Mouse (Mus musculus) embryonic fibroblast, embryonic 13.5 days (primary cell): ENCODE data around the gene Rab25.
"Not testable (repeated sequence)": the region's sequence is repeated elsewhere in the genome, so short reads cannot be mapped to it uniquely, and the experiment has no call there.

Experiments
- CTCF ChIP-seq: IDR thresholded peaks from 2 replicates; pipeline ENCODE4 v1.5.1; 2011; ENCODE audit warnings: mild to moderate bottlenecking, control low read depth, low read length, moderate library complexity, borderline replicate concordance; ENCODE audit not compliant: insufficient read depth
- POLR2A ChIP-seq: IDR thresholded peaks from 2 replicates; pipeline ENCODE4 v1.6.1; 2011; ENCODE audit warnings: low read depth, mild to moderate bottlenecking, control low read depth, low read length, moderate library complexity

DNA sequence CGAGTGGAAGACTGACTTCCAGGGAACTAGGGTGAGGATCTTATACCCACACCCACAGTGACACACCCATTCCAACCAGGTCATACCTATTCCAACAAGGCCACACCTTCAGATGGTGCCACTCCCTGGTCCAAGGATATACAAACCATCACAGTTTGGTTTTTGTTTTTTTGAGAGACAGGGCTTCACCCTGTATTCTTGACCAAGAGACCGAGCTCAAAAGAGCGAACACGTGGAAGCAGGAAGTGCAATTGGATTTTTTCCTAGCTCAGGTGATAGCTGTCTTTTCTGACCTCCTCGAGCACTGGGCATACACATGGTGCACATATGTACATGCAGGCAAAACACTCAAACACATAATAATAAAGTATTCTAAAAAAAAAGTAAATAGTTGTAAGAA lies 29.7 kb upstream of the Rab25 start:
- TF ChIP-seq POLR2A, CTCF: not testable (repeated sequence)
